Mouse (Mus musculus) lung, postnatal 25 days (tissue): ENCODE data around the gene Cyfip2.
A peak's percentile ranks its signal among the peaks of the same experiment; 100 is the strongest.

Experiments
- DNase-seq: peaks from one replicate; pipeline ENCODE4 v3.0.0; 2022; ENCODE audit warnings: low spot score

Cyfip2 gene

GRCm38 (mm10) chr11:46276778-46277177 is 35.9 kb downstream of the Cyfip2 start:
- DNase-seq: no peak

GRCm38 (mm10) chr11:46276168-46276567 is 36.5 kb downstream of the Cyfip2 start:
- DNase-seq: no peak

DNA sequence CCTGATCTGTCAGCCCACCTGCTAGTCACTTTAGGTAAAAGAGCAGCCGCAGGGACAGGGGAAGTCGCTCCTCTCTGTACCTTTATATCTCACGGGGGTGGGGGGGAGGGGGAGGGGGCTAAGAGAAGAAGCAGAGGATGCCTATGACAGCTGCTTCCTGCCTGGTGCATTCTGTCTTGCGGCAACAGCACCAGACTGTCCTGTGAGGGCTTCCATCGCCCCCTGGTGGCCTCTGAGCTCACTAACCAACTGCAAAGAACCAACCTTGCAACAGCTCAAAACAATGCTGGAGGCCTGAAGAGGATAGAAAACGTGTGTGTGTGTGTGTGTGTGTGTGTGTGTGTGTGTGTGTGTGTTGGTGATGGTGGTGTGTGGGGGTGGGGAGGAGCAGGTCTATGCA is 37.4 kb downstream of the Cyfip2 start:
- DNase-seq: peak; percentile 77

GRCm38 (mm10) chr11:46273969-46274368 is 38.7 kb downstream of the Cyfip2 start:
- no peak for DNase-seq

DNA sequence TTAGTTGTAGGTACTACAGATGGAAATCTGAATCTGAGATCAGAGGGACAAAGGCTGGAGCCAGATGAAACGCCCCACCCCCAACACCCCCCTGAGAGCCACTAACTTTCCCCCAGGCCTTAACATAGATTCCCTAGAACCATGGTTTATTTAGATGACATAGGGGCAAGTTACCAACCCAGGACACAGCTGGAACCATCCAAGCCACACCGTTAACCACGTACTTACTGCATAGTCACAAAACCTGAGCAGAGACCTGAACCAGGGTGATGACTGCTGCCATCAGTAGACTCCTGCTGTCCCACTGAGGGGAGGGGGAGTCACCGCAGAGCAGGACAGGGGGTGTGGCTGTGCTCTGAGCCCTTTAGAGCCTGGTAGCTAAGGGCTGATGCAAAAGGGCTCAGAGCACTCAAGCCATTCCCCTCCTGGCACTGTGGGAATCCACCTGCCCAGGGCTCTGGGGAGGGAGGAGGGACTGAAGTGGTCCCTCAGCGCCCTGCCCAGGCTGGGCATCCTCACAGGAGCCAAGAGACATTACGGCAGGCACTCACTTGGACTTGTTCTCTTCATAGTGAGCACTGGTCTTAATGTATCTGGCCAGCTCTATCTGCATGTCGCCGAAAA is 40.5 kb downstream of the Cyfip2 start:
- no peak for DNase-seq

DNA sequence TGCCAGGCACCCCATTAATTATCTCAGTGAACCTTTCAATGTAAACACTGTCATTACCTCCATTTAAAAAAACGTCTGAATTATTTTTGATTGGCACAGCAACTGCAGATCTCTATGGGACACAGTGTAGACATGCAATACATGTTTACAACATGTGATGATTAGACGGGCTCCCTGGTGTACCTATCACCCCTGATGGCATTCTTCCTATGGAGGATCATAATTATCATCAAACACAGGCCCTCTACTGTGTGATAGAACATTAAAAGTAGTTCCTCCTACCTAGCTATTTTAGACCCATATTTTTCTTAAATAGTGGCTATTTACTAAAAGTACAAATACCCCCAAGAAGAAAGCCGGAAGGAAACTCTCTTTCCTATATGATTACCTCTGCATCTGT is 42.8 kb downstream of the Cyfip2 start:
- no peak for DNase-seq

DNA sequence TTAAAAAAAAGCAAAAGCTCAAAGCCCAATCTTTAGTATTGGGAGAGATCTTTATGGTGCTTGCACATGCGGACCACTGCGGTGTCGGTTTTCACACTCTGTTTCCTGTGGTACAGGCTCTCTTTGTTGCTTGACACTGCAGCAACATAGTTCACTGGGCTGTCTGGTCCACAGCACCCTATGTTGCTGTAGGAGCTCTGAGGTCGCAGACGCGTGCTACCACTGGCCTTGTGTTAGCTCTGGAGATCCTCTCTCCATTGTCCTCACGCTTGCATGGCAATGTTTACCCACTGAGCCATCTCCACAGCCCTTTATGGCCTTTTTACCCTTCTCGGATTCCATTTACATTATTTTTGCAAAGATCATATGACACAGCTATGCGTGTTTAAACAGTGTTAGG is 43.3 kb downstream of the Cyfip2 start:
- no peak for DNase-seq

DNA sequence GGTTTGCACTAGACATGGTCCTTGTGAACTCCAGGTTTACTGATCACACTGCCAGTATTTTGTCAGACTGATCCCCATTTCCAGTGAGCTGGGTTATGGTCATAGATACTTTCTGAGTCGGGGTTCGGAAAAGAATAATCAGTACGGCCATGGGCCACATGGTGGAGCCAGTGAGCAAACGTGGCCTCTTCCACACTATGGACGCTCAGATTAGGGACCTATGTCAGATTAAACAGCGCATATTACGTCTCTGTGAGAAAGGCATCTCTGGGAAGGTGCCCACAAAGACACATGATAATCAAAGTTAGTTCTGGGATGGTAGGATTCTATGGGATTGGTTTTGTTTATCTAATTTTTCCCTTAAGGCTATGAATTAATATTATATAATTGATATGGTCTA is 43.7 kb downstream of the Cyfip2 start:
- peak; percentile 18 for DNase-seq

- DNase-seq: no peak
These were observed 47.5 kb downstream of the Cyfip2 start for GRCm38 (mm10) chr11:46265031-46265786.

DNA sequence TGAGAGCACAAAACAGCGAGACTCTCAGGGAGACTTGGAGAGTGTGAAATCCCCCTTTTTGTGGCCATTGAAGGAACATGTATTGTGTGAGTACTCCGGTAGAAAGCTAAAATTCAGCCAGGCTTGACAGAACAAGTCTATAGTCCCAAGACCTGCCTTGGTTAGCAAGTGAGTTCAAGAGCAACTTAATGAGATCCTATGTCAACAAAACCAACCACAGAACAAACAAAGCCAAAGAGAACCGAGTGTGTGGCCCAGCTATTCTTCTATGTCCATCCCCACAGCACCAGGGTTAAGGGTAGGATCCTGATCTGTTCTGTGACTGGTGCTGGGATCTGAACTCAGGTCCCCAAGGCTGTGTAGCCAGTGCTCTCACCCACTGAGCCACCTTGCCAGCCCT is 48.1 kb downstream of the Cyfip2 start:
- DNase-seq: peak; percentile 7

GRCm38 (mm10) chr11:46263291-46263690 is 49.4 kb downstream of the Cyfip2 start:
- no peak for DNase-seq

GRCm38 (mm10) chr11:46262854-46263253 is 49.8 kb downstream of the Cyfip2 start:
- no peak for DNase-seq

- no peak for DNase-seq
These were observed 53.9 kb downstream of the Cyfip2 start for GRCm38 (mm10) chr11:46258749-46259148.

GRCm38 (mm10) chr11:46258207-46258606 is 54.5 kb downstream of the Cyfip2 start:
- no peak for DNase-seq

- no peak for DNase-seq
These were observed 57.4 kb downstream of the Cyfip2 start for GRCm38 (mm10) chr11:46255291-46255690.

- DNase-seq: peak; percentile 51
These were observed 60.7 kb downstream of the Cyfip2 start for GRCm38 (mm10) chr11:46251994-46252393.

DNA sequence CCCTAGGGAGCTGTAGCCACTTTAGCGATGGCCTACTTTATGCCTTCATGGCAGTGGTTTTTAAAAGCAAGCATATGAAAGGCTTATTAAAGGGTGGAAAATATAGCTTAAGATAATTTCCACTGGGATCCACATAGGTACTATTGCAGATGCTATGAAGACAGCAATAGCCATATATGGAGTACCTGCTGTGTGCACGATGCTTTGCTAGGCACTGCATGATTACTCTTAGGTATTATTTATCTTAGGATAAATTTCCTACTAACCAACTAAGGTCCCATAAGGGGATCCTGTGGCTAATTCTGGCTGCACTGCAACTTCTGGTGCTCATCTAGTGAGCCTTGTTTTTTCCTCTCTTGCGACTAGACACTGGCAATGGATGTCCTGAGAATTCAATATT is 64.3 kb downstream of the Cyfip2 start:
- DNase-seq: no peak

- no peak for DNase-seq
These were observed 66.3 kb downstream of the Cyfip2 start for GRCm38 (mm10) chr11:46246393-46246792.

- DNase-seq: no peak
These were observed 66.7 kb downstream of the Cyfip2 start for GRCm38 (mm10) chr11:46245926-46246325.

- DNase-seq: no peak
These were observed 67.7 kb downstream of the Cyfip2 start for GRCm38 (mm10) chr11:46244731-46245604.

- DNase-seq: no peak
These were observed 70.7 kb downstream of the Cyfip2 start for GRCm38 (mm10) chr11:46241985-46242384.

DNA sequence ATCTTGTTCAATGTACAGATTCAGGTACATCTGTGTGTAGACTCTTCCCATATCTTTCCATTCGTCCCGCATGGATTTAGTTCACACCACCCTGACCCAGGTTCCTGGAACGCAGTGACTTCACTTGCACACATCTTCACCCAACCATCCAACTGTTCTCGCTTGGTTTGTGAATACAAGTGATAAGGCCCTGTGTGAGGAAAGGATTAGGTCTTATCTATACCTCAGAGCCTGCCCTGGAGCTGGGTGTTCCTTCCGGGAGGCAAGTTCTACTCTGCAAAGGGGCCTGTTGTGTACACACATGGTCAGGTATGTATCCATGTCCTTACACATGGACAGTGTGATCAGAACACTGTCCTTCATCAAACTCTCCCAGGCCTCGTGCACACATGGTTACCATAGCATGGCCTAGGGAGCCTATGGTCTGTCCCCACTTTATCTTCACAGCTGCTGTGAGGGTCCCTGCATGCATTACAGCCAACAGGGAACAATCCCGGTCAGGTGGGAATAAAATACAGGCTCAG is 71.4 kb downstream of the Cyfip2 start:
- no peak for DNase-seq

- DNase-seq: peak; percentile 45
These were observed 75.7 kb downstream of the Cyfip2 start for GRCm38 (mm10) chr11:46236976-46237375.
